Mouse (Mus musculus) cerebellum, postnatal 4 days (tissue): ENCODE measurements around the gene 1700019N19Rik.

ENCODE experiments used
- DNase-seq, 2 experiments: peaks; one replicate each; pipeline ENCODE4 v3.0.0; 2022; ENCODE audit warnings: low spot score in 2 of 2, mixed read lengths in 1 of 2

Gene 1700019N19Rik

DNA sequence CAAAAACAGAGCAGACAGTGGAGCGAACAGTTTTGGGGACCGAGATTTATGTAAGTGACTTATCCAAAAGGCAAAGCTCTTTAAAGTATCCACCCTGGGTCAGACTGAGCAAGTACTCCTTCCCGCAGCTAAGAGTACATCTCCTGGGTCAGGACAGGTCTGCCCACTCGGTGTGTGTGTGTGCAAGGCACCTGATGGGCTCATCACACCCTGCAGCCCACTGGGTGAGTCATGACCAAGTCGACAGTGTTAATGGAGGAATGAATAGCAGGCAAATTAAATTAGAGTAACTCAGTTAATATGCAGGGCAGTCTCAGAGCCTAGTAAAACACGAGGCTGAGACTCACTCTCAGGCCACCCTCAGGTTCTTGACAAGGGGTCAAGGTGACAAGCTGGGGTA, 14.6 kb upstream of the 1700019N19Rik start:
- DNase-seq = no peak

DNA sequence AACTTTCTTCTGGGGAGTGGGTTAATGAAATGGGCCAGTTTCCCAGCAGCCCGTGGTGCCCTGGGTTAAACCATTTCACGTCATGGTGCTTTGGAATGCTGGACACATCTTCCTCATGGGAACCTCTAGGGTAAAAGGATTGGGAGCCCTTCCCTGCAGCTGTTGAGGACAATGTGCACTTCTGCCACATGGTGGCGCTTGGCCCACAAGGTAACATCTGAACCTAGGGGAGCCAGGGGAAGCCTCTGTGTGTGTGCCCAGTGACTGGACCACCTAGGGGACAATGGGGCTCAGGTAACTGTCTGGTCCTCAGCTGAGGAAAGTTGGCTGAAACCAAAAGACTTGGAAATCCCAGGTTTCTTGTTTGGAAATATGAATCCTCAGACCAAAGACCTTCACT, 12.1 kb upstream of the 1700019N19Rik start:
- DNase-seq = peak; percentile 60 to 70

DNA sequence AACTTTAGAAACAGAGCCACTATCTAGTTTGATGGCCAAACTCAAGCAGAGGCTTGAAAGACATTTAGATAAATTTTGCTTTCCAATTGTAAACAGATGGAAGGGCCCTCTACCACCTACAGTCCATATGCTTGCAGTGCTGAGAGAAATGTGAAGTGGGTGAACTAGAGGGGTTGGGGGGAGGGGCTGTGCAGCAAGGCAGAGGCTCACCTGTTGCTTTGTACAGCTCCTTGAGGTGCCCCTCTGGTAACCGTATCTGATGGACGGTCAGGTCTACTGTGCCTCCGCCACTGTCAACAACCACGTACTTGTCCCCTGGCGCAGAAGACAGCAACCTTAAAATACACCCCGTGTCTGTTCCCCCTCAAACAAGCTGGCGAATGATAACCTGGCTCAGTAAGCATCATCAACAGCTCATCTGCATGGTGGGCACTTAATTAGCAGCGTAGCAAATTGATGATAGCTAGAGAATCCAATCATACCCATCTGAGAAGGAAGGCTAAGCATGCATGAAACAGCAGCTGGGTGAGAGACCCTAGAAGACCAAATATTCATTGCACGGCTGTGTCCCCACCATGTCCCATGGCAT, 11.0 kb upstream of the 1700019N19Rik start:
- no peak for DNase-seq

DNA sequence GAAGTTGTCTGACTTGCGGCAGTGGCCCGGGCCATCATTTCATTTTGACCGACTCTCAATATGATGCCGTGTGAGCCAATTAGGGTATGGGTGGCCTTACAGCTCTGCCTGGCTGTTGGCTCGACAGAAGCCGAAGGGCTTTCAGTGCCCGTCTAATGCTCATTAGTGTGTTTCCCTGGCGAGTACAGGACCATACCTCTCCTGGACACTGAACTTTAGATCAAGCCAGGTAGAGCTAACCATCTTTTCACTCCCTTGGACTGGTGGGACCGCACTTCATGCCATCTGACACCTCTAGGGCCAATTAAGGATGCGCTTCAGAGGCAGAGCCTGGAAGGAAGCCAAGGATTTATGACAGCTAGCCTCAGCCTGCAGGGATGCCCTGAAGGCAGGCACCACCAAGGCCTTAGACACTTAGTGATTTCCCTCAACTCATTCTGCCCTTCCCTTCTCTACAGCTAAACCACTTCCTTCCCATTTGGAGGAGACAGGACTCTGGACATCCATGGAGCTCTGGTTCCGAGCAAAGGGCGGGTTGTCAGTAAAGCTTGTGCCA, 931 bp upstream of the 1700019N19Rik start:
- peak in 1 of 2 experiments; percentile 35 for DNase-seq

DNA sequence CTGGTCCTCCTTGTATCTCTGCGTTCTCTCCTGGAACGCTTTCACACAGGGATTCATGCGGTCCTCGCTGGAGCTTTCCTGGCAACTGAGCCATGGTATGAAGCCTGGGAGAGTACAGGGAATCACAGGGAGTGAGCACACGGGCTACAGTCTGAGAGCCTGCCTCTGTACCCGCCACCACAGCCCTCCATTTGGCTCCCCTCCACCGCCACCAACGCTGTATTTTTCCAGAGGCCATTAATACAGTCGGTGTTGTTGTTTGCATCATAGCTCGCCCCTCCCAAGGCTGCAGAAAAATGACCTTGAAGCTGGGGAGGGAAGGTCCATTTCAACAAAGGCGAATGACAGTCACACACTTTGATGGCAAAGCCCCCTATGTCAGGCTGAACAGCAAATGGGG, 5.1 kb downstream of the 1700019N19Rik start:
- DNase-seq = no peak

DNA sequence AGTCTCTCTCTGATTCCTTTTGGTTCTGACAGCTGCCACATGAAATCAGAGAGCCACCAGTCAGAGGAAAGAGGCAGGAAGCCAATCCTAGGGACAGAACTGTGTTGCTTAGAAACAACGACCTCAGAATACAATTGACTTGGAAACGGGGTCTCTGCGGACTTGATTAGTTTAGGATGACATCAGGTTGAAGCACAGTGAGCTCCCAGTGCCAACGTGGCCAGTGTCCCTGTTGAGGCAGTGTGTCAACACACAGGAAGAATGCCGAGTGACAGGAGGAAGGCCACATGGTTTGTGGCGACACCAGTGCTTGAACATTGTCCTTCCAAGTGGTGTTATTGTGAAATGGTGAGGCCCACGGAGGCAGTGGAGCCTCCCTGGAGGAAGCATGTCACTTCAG, 10.3 kb downstream of the 1700019N19Rik start:
- peak in 1 of 2 experiments; percentile 27 for DNase-seq

DNA sequence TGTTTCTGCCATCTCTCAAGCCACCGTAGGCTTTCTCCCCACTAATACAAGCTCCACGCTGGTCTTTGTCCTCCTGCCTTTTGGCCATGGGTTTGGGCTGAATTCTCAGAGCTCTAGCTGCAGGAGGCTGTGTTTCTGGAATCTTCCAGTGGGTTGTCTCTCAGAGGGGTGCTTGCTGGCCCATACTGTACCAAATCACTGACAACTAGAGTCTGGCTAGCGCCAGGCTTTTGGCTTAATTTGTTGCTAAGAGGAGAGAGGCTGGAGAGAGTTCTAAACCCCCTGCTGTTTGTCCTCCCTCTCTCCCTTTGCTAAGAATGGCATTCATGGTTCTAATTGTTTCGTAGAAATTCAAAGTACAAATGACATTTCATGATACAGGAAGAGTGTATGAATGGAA, 12.7 kb downstream of the 1700019N19Rik start:
- DNase-seq = peak in 1 of 2 experiments; percentile 15

DNA sequence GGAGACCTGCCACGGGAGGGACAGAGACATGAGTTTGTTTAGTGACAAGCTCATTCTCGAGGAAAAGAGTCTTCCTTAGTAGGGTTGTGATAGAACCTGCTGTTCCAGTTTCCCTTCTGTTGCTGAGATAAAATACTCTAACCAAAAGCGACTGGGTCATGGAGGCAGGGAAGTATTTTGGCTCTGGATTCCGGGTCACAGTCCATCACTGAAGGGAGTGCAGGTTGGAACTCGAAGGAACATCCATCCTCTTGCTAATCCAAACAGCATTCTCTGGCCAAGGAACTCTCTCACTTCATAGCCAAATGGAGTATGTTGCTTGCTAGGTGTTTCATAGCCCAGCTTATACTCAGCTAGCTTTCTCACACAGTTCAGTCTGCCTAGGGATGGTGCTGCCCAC, 17.8 kb downstream of the 1700019N19Rik start:
- no peak for DNase-seq

DNA sequence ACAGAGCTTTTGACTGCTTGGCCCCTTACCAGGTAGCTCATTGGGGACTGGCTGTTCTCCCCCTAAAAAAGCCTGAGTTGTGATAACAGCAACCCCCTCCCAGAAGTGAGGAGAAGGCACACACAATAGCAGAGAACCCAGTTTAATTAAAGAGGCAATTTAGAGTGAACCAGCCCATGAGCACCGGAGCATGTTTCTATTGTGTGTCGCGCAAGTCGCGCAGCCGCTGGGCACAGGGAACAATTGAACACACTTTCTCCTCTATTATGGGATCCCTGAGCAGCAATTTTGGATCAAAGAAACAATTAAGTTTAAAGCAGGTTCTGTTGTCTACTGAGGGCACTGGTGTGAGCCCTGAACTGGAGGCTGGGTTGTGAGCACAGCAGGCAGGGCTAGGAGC, 26.9 kb downstream of the 1700019N19Rik start:
- DNase-seq = no peak

DNA sequence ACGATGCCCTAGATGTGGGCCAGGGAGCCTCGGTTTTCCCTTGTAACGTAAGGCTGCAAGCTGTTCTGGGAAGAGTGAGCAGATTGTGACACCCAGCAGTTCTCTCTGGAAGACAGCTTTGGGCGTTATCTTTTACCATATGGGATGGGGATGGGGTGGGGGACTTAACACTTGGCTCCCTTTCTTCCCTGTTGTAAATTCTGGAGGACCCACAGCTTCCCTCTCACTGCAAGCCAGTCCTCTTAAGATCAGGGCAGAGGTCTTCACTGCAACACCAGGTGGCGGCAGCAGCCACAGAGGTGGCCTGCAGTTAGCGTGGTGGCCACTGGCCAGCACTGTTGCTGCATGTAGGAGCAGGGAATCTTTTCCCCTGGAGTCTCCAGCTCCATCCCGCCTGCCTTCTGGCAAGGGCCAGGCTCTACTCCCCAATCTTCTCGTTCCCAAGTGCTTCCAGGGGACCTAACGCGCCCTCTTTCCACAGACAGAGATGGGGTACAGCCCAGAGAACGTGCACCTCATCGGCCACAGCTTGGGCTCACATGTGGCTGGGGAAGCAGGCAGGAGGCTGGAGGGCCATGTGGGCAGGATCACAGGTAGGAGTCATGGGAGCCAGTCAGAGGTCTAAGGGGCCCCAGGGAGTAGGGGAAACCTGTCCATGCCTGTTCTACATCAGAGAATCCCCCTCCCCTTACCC, 31.3 kb downstream of the 1700019N19Rik start:
- peak; percentile 56 to 72 for DNase-seq

DNA sequence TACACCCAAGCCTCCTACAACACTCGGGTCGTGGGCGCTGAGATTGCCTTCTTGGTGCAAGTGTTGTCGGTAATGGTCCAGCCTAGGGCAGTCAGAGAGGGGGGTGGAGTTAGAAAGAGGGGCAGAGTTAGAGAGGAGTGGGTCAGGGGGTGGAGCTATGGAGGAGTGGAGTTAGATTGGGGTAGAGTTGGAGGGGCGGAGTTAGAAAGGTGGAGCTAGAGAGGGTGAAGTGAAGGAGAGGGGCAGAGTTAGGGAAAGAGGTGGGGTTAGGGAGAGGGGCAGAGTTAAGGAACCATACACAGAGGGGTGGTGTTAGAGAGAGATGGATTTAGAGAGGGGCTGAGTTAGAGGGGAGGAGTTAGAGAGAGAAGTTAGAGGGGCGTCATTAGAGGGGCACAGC, 31.9 kb downstream of the 1700019N19Rik start:
- DNase-seq = no peak

DNA sequence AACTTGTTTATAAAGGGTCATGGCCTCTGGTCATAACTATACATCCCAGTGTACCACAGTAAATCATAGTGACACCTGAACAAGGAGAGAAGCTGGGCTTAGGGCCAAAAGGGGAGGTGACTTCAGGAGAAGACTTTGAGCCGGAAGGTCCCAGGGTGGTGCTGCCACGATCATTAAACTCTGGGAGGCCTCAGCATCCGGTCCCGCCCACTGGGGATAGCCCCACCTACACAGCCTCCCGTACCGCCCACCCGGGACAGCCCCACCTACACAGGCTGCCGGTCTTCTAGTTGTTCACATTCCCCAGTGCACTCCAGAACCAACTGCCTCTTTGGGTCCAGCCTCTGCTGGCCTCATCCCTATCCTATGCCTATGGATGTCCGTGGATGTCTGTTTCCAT, 34.8 kb downstream of the 1700019N19Rik start, which contains the start of gene Pnliprp2:
Gene Pnliprp2 (plus strand): TSS at position 297 of the 400 bp plus-strand sequence.
- no peak for DNase-seq

DNA sequence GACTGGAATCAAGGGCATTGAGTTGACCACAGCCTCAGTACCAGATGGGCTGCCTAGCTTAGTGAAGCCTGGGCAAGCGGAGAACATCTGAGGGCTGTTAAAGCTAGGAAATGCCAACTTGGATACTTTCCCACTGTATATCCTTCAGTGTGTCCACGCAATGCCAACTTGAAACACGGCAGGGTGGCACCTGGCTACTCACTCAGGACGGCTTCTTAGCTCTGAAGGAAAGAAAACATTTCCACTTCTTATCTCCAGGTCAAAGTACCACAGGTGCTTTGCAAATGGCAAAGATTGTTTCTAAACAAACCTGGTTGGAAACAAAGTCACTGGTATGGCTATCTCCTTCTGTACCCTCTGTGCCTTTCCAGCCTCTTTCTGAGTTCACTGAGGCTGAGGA, 35.4 kb downstream of the 1700019N19Rik start:
- no peak for DNase-seq

DNA sequence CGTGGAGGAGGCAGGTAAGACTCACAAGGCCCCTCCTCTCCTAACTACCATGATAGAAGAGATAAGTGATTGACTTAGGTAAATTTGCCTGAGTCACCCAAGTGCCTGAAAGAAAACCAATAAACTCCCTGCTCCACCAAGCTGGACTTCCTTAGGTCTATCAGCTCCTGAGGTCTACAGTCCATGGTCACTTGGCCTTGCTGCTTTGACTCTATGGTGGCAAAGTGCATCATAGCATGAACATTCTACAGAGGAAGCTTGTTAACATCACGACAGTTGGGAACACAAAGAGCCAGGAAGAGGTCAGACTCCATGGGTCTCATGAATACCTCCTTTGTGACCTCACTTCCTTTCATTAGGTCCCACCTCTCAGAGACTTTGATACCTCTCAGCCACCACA, 42.8 kb downstream of the 1700019N19Rik start:
- no peak for DNase-seq

DNA sequence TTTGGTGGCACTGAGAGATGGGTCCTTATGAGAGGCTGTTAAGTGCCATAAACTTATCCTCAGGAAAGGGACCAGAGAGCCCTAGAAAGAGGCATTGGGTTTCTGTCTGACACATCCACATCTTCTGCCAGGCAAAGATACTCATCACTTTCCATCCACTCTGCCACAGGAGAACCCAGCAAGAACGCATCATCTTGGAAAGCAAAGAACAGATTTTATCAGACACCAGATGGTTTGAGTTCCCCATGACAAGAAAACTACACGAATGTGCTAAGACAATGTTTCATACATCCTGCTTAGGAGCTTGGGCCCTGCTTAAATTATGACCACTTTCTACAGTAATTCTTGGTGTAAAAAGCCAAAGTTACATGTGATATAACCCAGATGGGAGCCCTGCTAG, 43.4 kb downstream of the 1700019N19Rik start:
- DNase-seq = no peak

DNA sequence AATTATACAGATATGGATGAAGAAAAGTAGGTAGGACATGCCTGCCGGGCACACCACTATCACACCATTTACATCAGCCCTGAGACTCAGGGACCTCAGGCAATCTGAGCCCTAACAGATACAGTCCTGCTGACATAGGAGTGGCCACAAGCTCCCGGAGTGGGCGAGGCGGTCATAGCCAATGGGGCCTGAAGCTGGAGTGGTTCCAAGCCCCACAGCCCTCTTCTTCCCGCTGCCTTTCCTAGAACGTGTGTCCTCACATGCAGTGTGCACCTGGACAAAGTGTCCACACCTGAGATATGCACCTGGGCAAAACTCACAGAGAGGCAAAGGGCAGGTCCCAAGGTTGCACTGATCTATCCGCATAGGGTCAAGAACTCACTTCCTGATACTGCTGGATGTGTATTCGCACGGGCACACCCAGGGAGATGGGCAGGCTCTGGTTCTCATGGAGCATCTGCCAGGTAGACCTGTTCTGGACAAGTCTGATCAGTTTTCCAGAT, 46.7 kb downstream of the 1700019N19Rik start:
- DNase-seq = no peak

DNA sequence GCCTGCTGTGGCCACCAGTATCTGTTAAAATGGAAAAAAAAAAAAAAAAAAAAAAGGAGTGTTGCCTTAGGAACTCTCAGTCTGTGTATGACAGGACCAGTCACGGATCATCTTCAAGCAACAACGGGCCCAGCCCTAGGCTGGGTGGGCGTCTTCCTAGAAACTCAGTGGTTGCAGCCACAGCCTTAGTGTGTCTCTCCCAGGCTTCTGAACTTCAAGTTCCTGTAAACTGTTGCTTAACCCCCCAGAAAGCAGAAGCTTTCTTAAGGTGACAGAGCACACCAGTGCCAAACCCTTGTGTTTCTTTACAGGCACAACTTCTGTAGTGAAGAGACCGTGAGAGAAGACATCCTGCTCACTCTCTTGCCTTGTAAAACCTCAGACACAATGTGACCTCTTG, 50.5 kb downstream of the 1700019N19Rik start:
- no peak for DNase-seq

DNA sequence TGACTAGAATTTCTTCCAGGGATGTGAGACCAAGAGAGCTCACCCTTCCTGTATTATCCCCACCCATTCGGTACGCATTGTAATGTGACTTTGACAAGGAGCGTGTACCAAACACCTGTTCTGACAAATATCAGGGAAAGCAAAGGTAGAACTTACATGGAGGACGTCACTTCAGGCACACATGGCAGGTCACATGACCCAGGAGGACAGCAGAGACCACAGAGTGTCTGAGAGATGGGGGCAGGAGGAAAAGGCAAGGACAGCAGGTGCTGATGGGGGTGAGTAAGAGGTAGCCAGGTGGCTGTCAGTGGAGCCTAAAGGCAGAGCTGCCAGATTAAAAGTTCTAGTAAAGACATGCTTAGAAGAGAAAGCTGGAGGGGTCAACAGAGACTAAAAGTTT, 51.5 kb downstream of the 1700019N19Rik start:
- no peak for DNase-seq

DNA sequence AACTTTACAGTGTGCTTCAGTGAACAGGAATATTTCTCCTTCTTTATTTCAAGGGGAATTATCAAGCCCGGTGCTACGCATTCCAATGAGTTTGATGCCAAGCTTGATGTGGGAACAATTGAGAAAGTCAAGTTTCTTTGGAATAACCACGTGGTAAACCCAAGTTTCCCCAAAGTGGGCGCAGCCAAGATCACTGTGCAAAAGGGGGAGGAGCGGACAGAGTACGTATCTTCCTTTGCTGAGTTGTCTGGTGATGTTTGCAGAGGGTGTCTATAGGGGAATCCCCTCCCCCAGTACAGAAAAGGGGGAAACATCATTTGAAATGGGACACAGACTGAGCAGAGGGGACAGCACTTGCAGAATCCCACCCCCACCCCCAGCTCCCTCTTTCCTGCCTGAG, 53.2 kb downstream of the 1700019N19Rik start:
- DNase-seq = no peak

DNA sequence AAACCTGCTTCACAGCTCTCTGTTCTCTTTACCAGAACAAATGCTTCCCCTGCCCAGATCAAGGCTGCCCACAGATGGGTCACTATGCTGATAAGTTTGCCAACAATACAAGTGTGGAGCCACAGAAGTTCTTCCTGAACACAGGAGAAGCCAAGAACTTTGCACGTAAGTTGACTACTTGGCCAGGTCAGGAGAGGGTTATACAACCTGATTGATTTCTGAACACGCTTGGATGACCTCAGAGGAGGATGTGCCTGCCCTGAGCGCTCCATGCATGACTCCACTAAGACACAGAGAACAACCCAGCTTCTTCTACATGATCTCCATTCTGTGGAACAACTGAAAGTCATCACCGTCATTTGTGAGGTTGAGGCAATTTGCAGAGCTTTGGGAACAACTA, 56.1 kb downstream of the 1700019N19Rik start:
- DNase-seq = no peak
